Mouse (Mus musculus) midbrain, embryonic 14.5 days (tissue): Measurements from ENCODE around the gene Supt6. TPM values are rescaled to one million over a fixed set of nuclear protein-coding genes. Genes with fewer than 3 reads are reported as not detected.

Experiments used
- ATAC-seq: fragments of 200-750 bp; cut with Nextera tagmentation; 2 replicates; pipeline ENCODE4 v1.8.0; 2017; ENCODE audit warnings: moderate number of reproducible peaks, moderate library complexity; ENCODE audit not compliant: low FRiP score, low TSS enrichment
- DNase-seq: peaks from one replicate; pipeline ENCODE4 v3.0.0-alpha.2; 2015
- H3K27ac ChIP-seq: fragments of 300-500 bp; sonication (generic); replicated peaks from 2 replicates; pipeline ENCODE4 v1.5.1; 2014; ENCODE audit warnings: mild to moderate bottlenecking, low read depth, low read length, moderate library complexity
- H3K27me3 ChIP-seq: fragments of 300-500 bp; sonication (generic); 2 replicates; pipeline ENCODE4 v1.6.1; 2014; ENCODE audit warnings: low read length, control low read depth, mixed read lengths; ENCODE audit not compliant: control insufficient read depth, insufficient read depth
- H3K36me3 ChIP-seq: fragments of 300-500 bp; sonication (generic); 2 replicates; pipeline ENCODE4 v1.6.1; 2014; ENCODE audit warnings: low read length, control low read depth; ENCODE audit not compliant: control insufficient read depth, insufficient read depth
- H3K4me1 ChIP-seq: fragments of 300-500 bp; sonication (generic); 2 replicates; pipeline ENCODE4 v1.6.1; 2014; ENCODE audit warnings: mild to moderate bottlenecking, antibody characterized with exemption, low read length, control low read depth; ENCODE audit not compliant: control insufficient read depth, insufficient read depth
- H3K4me2 ChIP-seq: fragments of 300-500 bp; sonication (generic); 2 replicates; pipeline ENCODE4 v1.6.1; 2014; ENCODE audit warnings: mild to moderate bottlenecking, low read length, moderate library complexity
- H3K4me3 ChIP-seq: fragments of 300-500 bp; sonication (generic); replicated peaks from 2 replicates; pipeline ENCODE4 v1.5.1; 2014; ENCODE audit warnings: low read depth, low read length
- H3K9ac ChIP-seq: fragments of 300-500 bp; sonication (generic); replicated peaks from 2 replicates; pipeline ENCODE4 v1.6.1; 2014; ENCODE audit warnings: mild to moderate bottlenecking, low read length, moderate library complexity
- H3K9me3 ChIP-seq: fragments of 300-500 bp; sonication (generic); 2 replicates; pipeline ENCODE4 v1.6.1; 2016; ENCODE audit warnings: low read length, control low read depth, mixed read lengths; ENCODE audit not compliant: control insufficient read depth
- WGBS: fragments of 180-500 bp; shearing (Covaris S2); extraction: QIAGEN DNeasy Blood & Tissue Kit; methylation state at CpG from one replicate; pipeline ENCODE4 v1.1.7; 2014; 5-methylcytosine and 5-hydroxymethylcytosine counted together
- polyA plus RNA-seq: library from polyadenylated mRNA; unstranded; fragments of >200 nt; fragmentation: Nextera tagmentation; extraction: Ambion mirVana; gene quantifications from 2 replicates; pipeline ENCODE4 v1.2.1, GENCODE M21; 2014

Supt6 gene
- polyA plus RNA-seq, 1 experiment from 2014 or later = 29.5 TPM

- H3K27ac ChIP-seq = peak overlapping the region; percentile 96
- peak overlapping the region; percentile 83 for H3K9ac ChIP-seq
- peak; percentile 43; the same call in 1 of the 2 replicates for ATAC-seq
- no peaks in the 10 kb centered on the region for H3K9me3 ChIP-seq
- peaks cover 7% of the 10 kb centered on the region for H3K36me3 ChIP-seq
- peak overlapping the region; percentile 90 for H3K4me2 ChIP-seq
- no peaks in the 10 kb centered on the region for H3K27me3 ChIP-seq
- peak; percentile 8 for DNase-seq
- WGBS = under 1% methylated on average over 19 of the region's 19 CpGs
- H3K4me3 ChIP-seq = peak overlapping the region; percentile 85
- H3K4me1 ChIP-seq = peaks cover 27% of the 10 kb centered on the region
Measured at GRCm38 (mm10) chr11:78245261-78245626, 543 bp downstream of the Supt6 start.

- no peaks in the 10 kb centered on the region for H3K27me3 ChIP-seq
Measured at GRCm38 (mm10) chr11:78240193-78240857, 5.5 kb downstream of the Supt6 start.

GRCm38 (mm10) chr11:78231518-78231917 lies 14.3 kb downstream of the Supt6 start:
- H3K4me2 ChIP-seq = no peak overlapping the region
- H3K27ac ChIP-seq = no peak overlapping the region
- no peaks in the 10 kb centered on the region for H3K4me1 ChIP-seq
- H3K27me3 ChIP-seq = no peaks in the 10 kb centered on the region
- peaks cover 90% of the 10 kb centered on the region for H3K36me3 ChIP-seq
- DNase-seq = no peak
- WGBS = 95% methylated on average over 6 of the region's 6 CpGs
- no peak for ATAC-seq
- H3K9ac ChIP-seq = no peak overlapping the region
- H3K9me3 ChIP-seq = no peaks in the 10 kb centered on the region
- H3K4me3 ChIP-seq = no peak overlapping the region

More at GRCm38 (mm10) chr11:78240193-78240857, 5.5 kb downstream of the Supt6 start:
- H3K27ac ChIP-seq = no peak overlapping the region
- 88% methylated on average over 9 of the region's 9 CpGs for WGBS
- H3K9ac ChIP-seq = no peak overlapping the region
- H3K4me1 ChIP-seq = peaks cover 10% of the 10 kb centered on the region
- no peak overlapping the region for H3K4me2 ChIP-seq
- H3K9me3 ChIP-seq = no peaks in the 10 kb centered on the region
- ATAC-seq (no peak), DNase-seq (no peak)
- no peak overlapping the region for H3K4me3 ChIP-seq
- peaks cover 21% of the 10 kb centered on the region for H3K36me3 ChIP-seq

- Histone ChIP-seq H3K27me3 (no peaks in the 10 kb centered on the region), H3K27ac (no peak overlapping the region), H3K4me2 (no peak overlapping the region), H3K36me3 (peaks cover 98% of the 10 kb centered on the region), H3K4me3 (no peak overlapping the region), H3K4me1 (no peaks in the 10 kb centered on the region), H3K9ac (no peak overlapping the region), H3K9me3 (no peaks in the 10 kb centered on the region)
- ATAC-seq (no peak), DNase-seq (no peak)
- 95% methylated on average over 4 of the region's 4 CpGs for WGBS
Measured at GRCm38 (mm10) chr11:78223586-78223985, 22.2 kb downstream of the Supt6 start.

GRCm38 (mm10) chr11:78215709-78216317 lies 30.0 kb downstream of the Supt6 start:
- H3K9me3 ChIP-seq = no peaks in the 10 kb centered on the region
- H3K27ac ChIP-seq = no peak overlapping the region
- no peak overlapping the region for H3K4me3 ChIP-seq
- no peaks in the 10 kb centered on the region for H3K4me1 ChIP-seq
- H3K4me2 ChIP-seq = no peak overlapping the region
- no peak for ATAC-seq
- H3K36me3 ChIP-seq = peaks cover 100% of the 10 kb centered on the region
- H3K9ac ChIP-seq = no peak overlapping the region
- WGBS = 92% methylated on average over 11 of the region's 11 CpGs
- no peak for DNase-seq
- H3K27me3 ChIP-seq = no peaks in the 10 kb centered on the region

GRCm38 (mm10) chr11:78213086-78213817 lies 32.5 kb downstream of the Supt6 start:
- 95% methylated on average over 14 of the region's 14 CpGs for WGBS
- Histone ChIP-seq H3K9me3 (no peaks in the 10 kb centered on the region), H3K27me3 (no peaks in the 10 kb centered on the region), H3K9ac (no peak overlapping the region), H3K4me1 (no peaks in the 10 kb centered on the region), H3K4me2 (no peak overlapping the region), H3K4me3 (no peak overlapping the region), H3K36me3 (peaks cover 100% of the 10 kb centered on the region), H3K27ac (no peak overlapping the region)
- ATAC-seq = no peak
- DNase-seq = no peak

GRCm38 (mm10) chr11:78211513-78211912 lies 34.3 kb downstream of the Supt6 start:
- Histone ChIP-seq H3K9ac (no peak overlapping the region), H3K9me3 (no peaks in the 10 kb centered on the region), H3K4me3 (no peak overlapping the region), H3K27ac (no peak overlapping the region), H3K36me3 (peaks cover 100% of the 10 kb centered on the region), H3K4me2 (no peak overlapping the region), H3K4me1 (no peaks in the 10 kb centered on the region), H3K27me3 (no peaks in the 10 kb centered on the region)
- no peak for ATAC-seq
- no peak for DNase-seq
- WGBS = 93% methylated on average over 5 of the region's 5 CpGs

- H3K4me2 ChIP-seq = no peak overlapping the region
- DNase-seq (no peak), ATAC-seq (no peak)
- no peaks in the 10 kb centered on the region for H3K9me3 ChIP-seq
- no peak overlapping the region for H3K4me3 ChIP-seq
- WGBS = 79% methylated on average over 7 of the region's 7 CpGs
- H3K4me1 ChIP-seq = no peaks in the 10 kb centered on the region
- H3K27ac ChIP-seq = no peak overlapping the region
- no peaks in the 10 kb centered on the region for H3K27me3 ChIP-seq
- peaks cover 100% of the 10 kb centered on the region for H3K36me3 ChIP-seq
- H3K9ac ChIP-seq = no peak overlapping the region
Measured at GRCm38 (mm10) chr11:78210615-78211014, 35.2 kb downstream of the Supt6 start.
